Mouse (Mus musculus) liver, embryonic 11.5 days (tissue): ENCODE data around the gene Fam166b. TPM values are rescaled to one million over a fixed set of nuclear protein-coding genes. Genes with fewer than 3 reads are reported as not detected.

ENCODE experiments used
- ATAC-seq: fragments of 200-750 bp; cut with Nextera tagmentation; replicated peaks from 2 replicates; pipeline ENCODE4 v1.8.0; 2017; ENCODE audit warnings: moderate number of reproducible peaks, mild to moderate bottlenecking, moderate TSS enrichment, moderate library complexity; ENCODE audit not compliant: low FRiP score
- DNase-seq: peaks from one replicate; pipeline ENCODE4 v3.0.0-alpha.2; 2017; ENCODE audit warnings: low spot score
- H3K27ac ChIP-seq: fragments of 300-500 bp; sonication (generic); 2 replicates; pipeline ENCODE4 v1.5.1; 2014; ENCODE audit warnings: mild to moderate bottlenecking, low read depth, low read length, control low read depth
- H3K27me3 ChIP-seq: fragments of 300-500 bp; sonication (generic); replicated peaks from 2 replicates; pipeline ENCODE4 v1.6.1; 2014; ENCODE audit warnings: low read length, mixed read lengths; ENCODE audit not compliant: control insufficient read depth, insufficient read depth
- H3K36me3 ChIP-seq: fragments of 300-500 bp; sonication (generic); 2 replicates; pipeline ENCODE4 v1.6.1; 2014; ENCODE audit warnings: mild to moderate bottlenecking, low read length, moderate library complexity, mixed read lengths; ENCODE audit not compliant: control insufficient read depth, insufficient read depth
- H3K4me1 ChIP-seq: fragments of 300-500 bp; sonication (generic); replicated peaks from 2 replicates; pipeline ENCODE4 v1.6.1; 2014; ENCODE audit warnings: low read length, mixed read lengths; ENCODE audit not compliant: control insufficient read depth, insufficient read depth
- H3K4me2 ChIP-seq: fragments of 300-500 bp; sonication (generic); 2 replicates; pipeline ENCODE4 v1.6.1; 2014; ENCODE audit warnings: mild to moderate bottlenecking, control low read depth, moderate library complexity
- H3K4me3 ChIP-seq: fragments of 300-500 bp; sonication (generic); 2 replicates; pipeline ENCODE4 v1.5.1; 2014; ENCODE audit warnings: low read depth, low read length, control low read depth
- H3K9ac ChIP-seq: fragments of 300-500 bp; sonication (generic); 2 replicates; pipeline ENCODE4 v1.6.1; 2014; ENCODE audit warnings: low read depth, low read length, control low read depth
- H3K9me3 ChIP-seq: fragments of 300-500 bp; sonication (generic); 2 replicates; pipeline ENCODE4 v1.6.1; 2016; ENCODE audit warnings: low read length, inconsistent platforms, mixed read lengths; ENCODE audit not compliant: control insufficient read depth
- WGBS: fragments of 180-500 bp; shearing (Covaris S2); extraction: QIAGEN DNeasy Blood & Tissue Kit; methylation state at CpG from one replicate; pipeline ENCODE4 v1.1.7; 2014; 5-methylcytosine and 5-hydroxymethylcytosine counted together
- polyA plus RNA-seq: library from polyadenylated mRNA; unstranded; fragments of >200 nt; fragmentation: Nextera tagmentation; extraction: Ambion mirVana; gene quantifications from 2 replicates; pipeline ENCODE4 v1.2.1, GENCODE M21; 2014

Gene Fam166b
- polyA plus RNA-seq, 1 experiment from 2014 or later: not detected

DNA sequence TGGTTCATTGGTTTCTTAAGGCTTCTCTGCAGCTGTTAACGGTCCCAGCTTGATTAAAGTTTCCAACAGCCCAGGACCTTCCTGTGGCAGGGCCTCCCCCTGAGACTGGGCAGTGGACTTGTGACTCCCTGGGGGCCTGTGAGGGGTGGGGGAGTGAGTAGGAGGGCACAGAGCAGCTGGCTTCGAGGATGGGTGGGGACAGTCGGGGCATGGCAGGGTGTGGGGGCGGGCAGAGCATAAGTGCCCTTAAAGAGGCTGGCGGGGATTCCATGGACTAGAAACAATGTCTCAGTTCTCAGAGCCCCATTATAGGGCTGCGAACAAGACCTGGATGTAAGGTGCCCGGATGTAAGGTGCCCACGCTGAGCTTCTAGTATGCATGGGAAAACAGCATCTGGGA lies 28.2 kb upstream of the Fam166b start:
- no peak overlapping the region for H3K4me3 ChIP-seq
- H3K9ac ChIP-seq: no peak overlapping the region
- H3K4me1 ChIP-seq: no peaks in the 10 kb centered on the region; the same call in 1 of the 2 replicates
- no peak for DNase-seq
- WGBS: 23% methylated on average over 8 of the region's 8 CpGs
- no peaks in the 10 kb centered on the region for H3K9me3 ChIP-seq
- peaks cover 31% of the 10 kb centered on the region for H3K27me3 ChIP-seq
- H3K4me2 ChIP-seq: no peak overlapping the region
- no peaks in the 10 kb centered on the region for H3K36me3 ChIP-seq
- no peak overlapping the region for H3K27ac ChIP-seq
- no peak for ATAC-seq

DNA sequence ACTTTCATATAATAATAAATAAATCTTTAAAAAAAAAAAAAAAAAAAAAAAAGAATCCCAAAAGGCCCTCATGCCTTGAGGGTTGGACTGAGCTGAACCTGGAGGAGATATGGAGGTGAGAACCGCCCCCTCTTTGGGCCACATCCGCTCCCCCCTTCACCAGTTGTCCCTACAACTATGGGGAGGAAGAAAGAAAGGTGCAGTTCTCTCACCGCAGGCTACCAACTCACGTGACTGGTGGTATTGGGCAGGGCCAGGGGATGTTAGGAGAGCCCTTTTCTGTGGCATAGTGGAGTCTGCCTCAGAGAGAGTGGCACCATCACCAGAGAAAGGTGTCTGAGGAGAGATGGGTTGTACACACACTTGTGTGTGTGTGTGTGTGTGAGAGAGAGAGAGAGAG lies 27.5 kb upstream of the Fam166b start:
- H3K4me2 ChIP-seq: no peak overlapping the region
- no peaks in the 10 kb centered on the region; the same call in 1 of the 2 replicates for H3K4me1 ChIP-seq
- H3K27ac ChIP-seq: no peak overlapping the region
- DNase-seq: no peak
- no peak overlapping the region for H3K9ac ChIP-seq
- ATAC-seq: no peak
- WGBS: 24% methylated on average over 4 of the region's 4 CpGs
- peaks cover 31% of the 10 kb centered on the region for H3K27me3 ChIP-seq
- H3K36me3 ChIP-seq: no peaks in the 10 kb centered on the region
- H3K9me3 ChIP-seq: no peaks in the 10 kb centered on the region
- H3K4me3 ChIP-seq: no peak overlapping the region

DNA sequence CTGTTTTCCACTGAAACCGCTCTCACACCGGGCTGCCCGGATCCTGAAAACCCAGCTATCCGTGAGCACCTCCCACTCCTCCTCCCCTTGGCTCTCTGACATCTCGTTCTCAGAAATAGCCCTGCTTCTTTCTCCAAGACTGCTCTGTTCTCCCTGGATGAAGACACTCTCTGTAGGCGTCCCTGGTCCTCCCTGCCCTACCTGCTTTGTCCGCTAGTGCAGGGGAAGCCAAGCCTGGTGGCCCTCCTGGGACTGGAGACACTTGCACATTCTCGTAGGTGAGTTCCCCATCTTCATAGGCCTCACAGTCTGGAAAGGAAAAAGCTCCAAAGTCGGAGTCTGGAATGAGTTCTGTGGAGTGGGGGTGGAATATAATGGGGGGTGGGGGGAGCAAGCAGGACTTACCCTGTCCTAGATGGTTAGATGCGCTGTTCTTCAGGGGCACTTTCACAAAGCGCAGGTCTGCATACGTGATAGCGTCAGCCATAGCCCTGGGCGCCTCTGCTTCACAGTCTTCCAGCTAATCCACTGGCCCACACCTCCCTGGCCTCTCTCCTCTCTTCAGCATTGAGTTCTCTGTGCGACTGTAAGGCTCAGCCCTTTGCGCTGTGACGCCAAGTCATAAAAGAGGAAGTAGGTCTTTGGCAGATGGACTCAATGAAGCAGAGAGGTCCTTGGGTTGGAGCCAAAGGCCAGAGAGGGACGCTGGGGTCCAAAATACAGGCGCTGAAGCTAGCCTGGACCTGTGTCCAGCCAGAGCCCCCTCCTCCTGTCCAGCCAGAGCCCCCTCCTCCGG lies 25.3 kb upstream of the Fam166b start, which contains the start of gene Cd72:
Gene Cd72 (minus strand): TSS at position 588 of the 796 bp plus-strand sequence.
- 24% methylated on average over 20 of the region's 20 CpGs for WGBS
- peak within 1 kb of the TSS; percentile 21 for H3K4me3 ChIP-seq
- H3K9me3 ChIP-seq: no peaks in the 10 kb centered on the region

DNA sequence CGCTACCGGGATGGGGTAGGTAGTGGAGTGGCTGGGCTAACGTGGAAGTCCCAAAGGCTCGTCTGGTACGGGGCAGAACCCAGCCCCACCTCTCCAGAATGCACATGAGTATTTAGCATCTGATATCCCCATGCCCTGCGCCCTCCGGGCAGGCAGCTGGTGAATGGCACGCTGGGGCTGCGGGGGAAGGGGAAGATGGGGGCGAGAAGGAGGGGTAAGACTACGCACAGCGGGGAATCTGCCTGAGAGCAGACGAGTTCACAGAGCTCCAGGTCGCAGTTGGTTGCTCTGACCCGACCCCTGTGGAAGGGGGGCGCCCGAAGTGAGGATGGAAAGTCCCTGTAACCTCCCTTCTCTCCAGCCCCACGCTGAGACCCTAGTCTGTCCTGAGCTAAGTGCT lies 24.5 kb upstream of the Fam166b start:
- no peak for DNase-seq
- 2% methylated on average over 18 of the region's 18 CpGs for WGBS
- Histone ChIP-seq H3K9ac (no peak overlapping the region), H3K4me2 (peak overlapping the region; percentile 48), H3K36me3 (no peaks in the 10 kb centered on the region), H3K27ac (no peak overlapping the region), H3K4me3 (peak overlapping the region; percentile 21), H3K27me3 (peaks cover 35% of the 10 kb centered on the region), H3K4me1 (no peaks in the 10 kb centered on the region; the same call in 1 of the 2 replicates), H3K9me3 (no peaks in the 10 kb centered on the region)
- ATAC-seq: no peak

More for the DNA sequence above, 25.3 kb upstream of the Fam166b start, which contains the start of gene Cd72:
- H3K4me2 ChIP-seq: peak within 1 kb of the TSS; percentile 48
- no peak within 1 kb of the TSS for H3K9ac ChIP-seq
- H3K27me3 ChIP-seq: peaks cover 35% of the 10 kb centered on the region
- H3K4me1 ChIP-seq: no peaks in the 10 kb centered on the region; the same call in 1 of the 2 replicates
- DNase-seq: no peak
- H3K27ac ChIP-seq: no peak within 1 kb of the TSS
- H3K36me3 ChIP-seq: no peaks in the 10 kb centered on the region
- ATAC-seq: no peak

DNA sequence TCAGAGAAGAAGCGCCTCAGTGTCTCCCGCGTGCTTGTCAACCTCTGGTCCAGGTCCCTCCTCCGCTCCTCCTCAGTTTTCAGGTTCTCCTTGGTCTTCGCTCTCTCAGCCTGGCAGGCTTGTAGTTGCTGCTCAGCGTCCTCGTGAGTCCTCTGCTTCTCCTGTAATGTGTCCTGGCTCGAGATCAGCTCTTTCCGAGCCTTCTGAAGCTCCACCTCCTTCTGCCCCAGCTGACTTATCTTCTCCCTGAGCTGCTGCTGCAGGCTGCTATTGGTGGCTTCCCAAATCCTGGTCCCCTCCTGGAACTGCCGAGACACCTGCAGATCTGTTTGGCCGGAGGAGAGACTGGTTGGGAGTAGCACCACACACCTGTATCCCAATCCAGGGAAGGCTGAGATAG lies 23.4 kb upstream of the Fam166b start:
- H3K27ac ChIP-seq: no peak overlapping the region
- no peak for DNase-seq
- no peaks in the 10 kb centered on the region for H3K9me3 ChIP-seq
- no peaks in the 10 kb centered on the region; the same call in 1 of the 2 replicates for H3K36me3 ChIP-seq
- H3K27me3 ChIP-seq: peaks cover 35% of the 10 kb centered on the region
- H3K9ac ChIP-seq: no peak overlapping the region
- no peak overlapping the region for H3K4me3 ChIP-seq
- 44% methylated on average over 11 of the region's 11 CpGs for WGBS
- no peaks in the 10 kb centered on the region; the same call in 1 of the 2 replicates for H3K4me1 ChIP-seq
- no peak overlapping the region for H3K4me2 ChIP-seq
- no peak for ATAC-seq

DNA sequence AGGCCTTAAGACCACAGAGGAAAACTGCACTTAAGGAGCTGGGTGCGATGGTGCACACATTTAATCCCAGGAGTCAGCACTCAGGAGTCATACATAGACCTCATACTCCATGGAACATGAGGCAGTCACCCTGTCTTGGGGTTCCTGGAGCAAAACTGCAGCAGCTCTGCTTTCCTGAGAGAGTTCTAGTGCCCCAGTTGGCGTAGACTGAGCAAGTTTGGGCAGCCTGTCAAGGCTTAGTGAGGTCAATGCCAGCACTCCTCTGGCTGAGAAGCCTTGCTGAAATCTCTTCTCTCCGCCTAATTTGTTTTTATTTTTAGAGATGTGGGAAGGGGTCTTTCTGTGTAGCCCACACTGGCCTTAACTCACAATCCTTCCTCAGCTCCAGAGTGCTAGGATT lies 19.6 kb upstream of the Fam166b start:
- H3K9ac ChIP-seq: no peak overlapping the region
- 80% methylated on average over 3 of the region's 3 CpGs for WGBS
- no peaks in the 10 kb centered on the region for H3K9me3 ChIP-seq
- H3K27ac ChIP-seq: no peak overlapping the region
- 0 out of 2 replicates have a peak, but pooled peaks cover 5% of the 10 kb centered on the region for H3K4me1 ChIP-seq
- no peak overlapping the region for H3K4me3 ChIP-seq
- no peak overlapping the region for H3K4me2 ChIP-seq
- DNase-seq (no peak), ATAC-seq (no peak)
- H3K36me3 ChIP-seq: peaks cover 2% of the 10 kb centered on the region; the same call in 1 of the 2 replicates
- H3K27me3 ChIP-seq: peaks cover 18% of the 10 kb centered on the region

DNA sequence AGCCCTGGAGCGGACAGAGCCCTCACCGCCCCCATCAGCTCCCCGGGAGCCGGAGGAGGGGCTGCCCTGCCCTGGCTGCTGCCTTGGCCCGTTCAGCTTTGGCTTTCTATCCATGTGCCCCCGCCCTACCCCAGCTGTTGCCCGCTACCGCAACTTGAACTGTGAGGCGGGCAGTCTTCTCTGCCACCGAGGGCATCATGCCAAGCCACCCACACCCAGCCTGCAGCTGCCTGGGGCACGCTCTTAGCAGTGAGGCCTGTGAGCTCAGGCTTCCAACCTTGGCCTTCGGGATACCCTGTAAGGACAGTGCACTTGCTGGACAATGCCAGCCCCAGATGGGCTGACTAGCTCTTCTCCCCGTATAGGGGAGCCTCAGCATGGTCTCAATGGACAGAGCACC lies 18.3 kb upstream of the Fam166b start:
- Histone ChIP-seq H3K4me3 (no peak overlapping the region), H3K27ac (no peak overlapping the region), H3K9ac (no peak overlapping the region), H3K4me1 (0 out of 2 replicates have a peak, but pooled peaks cover 8% of the 10 kb centered on the region), H3K27me3 (peaks cover 5% of the 10 kb centered on the region), H3K9me3 (no peaks in the 10 kb centered on the region), H3K4me2 (no peak overlapping the region), H3K36me3 (peaks cover 2% of the 10 kb centered on the region; the same call in 1 of the 2 replicates)
- 96% methylated on average over 13 of the region's 13 CpGs for WGBS
- DNase-seq: no peak
- ATAC-seq: no peak

DNA sequence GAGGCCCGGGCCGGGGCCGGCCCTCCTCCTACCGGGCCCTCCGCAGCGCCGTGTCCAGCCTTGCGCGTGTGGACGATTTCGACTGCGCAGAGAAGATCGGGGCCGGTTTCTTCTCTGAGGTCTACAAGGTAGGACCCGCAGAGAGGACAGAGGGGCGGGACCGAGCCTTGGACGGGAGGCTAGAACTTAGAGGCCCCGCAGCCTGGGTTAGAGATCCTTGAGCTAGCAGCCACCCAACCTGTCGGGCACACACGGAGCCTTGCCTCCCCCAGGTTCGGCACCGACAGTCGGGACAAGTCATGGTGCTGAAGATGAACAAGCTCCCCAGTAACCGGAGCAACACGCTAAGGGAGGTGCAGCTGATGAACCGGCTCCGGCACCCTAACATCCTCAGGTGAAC lies 14.6 kb upstream of the Fam166b start:
- no peak for DNase-seq
- Histone ChIP-seq H3K9ac (peak overlapping the region; percentile 84), H3K4me1 (0 out of 2 replicates have a peak, but pooled peaks cover 8% of the 10 kb centered on the region), H3K36me3 (peaks cover 2% of the 10 kb centered on the region; the same call in 1 of the 2 replicates), H3K9me3 (no peaks in the 10 kb centered on the region), H3K27me3 (no peaks in the 10 kb centered on the region; the same call in none of the 2 replicates), H3K4me2 (peak overlapping the region; percentile 88), H3K27ac (0 out of 2 replicates have a peak overlapping the region, but pooled peaks have one; percentile 4), H3K4me3 (peak overlapping the region; percentile 72)
- 4% methylated on average over 28 of the region's 28 CpGs for WGBS
- ATAC-seq: no peak
